Mouse (Mus musculus) embryonic facial prominence, embryonic 10.5 days (tissue): Measurements from ENCODE around the gene Bpnt1. TPM values are rescaled to one million over a fixed set of nuclear protein-coding genes. Genes with fewer than 3 reads are reported as not detected.

Experiments
- DNase-seq: peaks from one replicate; pipeline ENCODE4 v3.0.0-alpha.2; 2017; ENCODE audit warnings: low spot score
- H3K27ac ChIP-seq: fragments of 300-500 bp; sonication (generic); replicated peaks from 2 replicates; pipeline ENCODE4 v1.5.1; 2016; ENCODE audit warnings: mild to moderate bottlenecking
- H3K27me3 ChIP-seq: fragments of 300-500 bp; sonication (generic); replicated peaks from 2 replicates; pipeline ENCODE4 v1.6.1; 2016; ENCODE audit warnings: low read depth, mild to moderate bottlenecking; ENCODE audit not compliant: poor library complexity, severe bottlenecking
- H3K36me3 ChIP-seq: fragments of 300-500 bp; sonication (generic); replicated peaks from 2 replicates; pipeline ENCODE4 v1.6.1; 2016; ENCODE audit warnings: mild to moderate bottlenecking, moderate library complexity
- H3K4me1 ChIP-seq: fragments of 300-500 bp; sonication (generic); 2 replicates; pipeline ENCODE4 v1.6.1; 2016
- H3K4me3 ChIP-seq: fragments of 300-500 bp; sonication (generic); 2 replicates; pipeline ENCODE4 v1.5.1; 2016; ENCODE audit warnings: mild to moderate bottlenecking, moderate library complexity
- H3K9me3 ChIP-seq: fragments of 300-500 bp; sonication (generic); 2 replicates; pipeline ENCODE4 v1.6.1; 2016; ENCODE audit warnings: mild to moderate bottlenecking
- WGBS: fragments of 180-500 bp; shearing (Covaris S2); methylation state at CpG from one replicate; pipeline ENCODE4 v1.1.7; 2016; 5-methylcytosine and 5-hydroxymethylcytosine counted together
- microRNA counts: library from miRNA; unstranded; fragments of <30 nt; microRNA quantifications from one replicate; lab custom pipeline; 2017
- microRNA-seq: library from miRNA; unstranded; fragments of <30 nt; microRNA quantifications from one replicate; pipeline ENCODE4, GENCODE M21; 2017
- polyA plus RNA-seq: library from polyadenylated mRNA; unstranded; fragments of >200 nt; fragmentation: Nextera tagmentation; extraction: Ambion mirVana; gene quantifications from 2 replicates; pipeline ENCODE4 v1.2.1, GENCODE M21; 2016

Bpnt1 gene
- polyA plus RNA-seq, 1 experiment from 2014 or later, result 32.1 TPM

DNA sequence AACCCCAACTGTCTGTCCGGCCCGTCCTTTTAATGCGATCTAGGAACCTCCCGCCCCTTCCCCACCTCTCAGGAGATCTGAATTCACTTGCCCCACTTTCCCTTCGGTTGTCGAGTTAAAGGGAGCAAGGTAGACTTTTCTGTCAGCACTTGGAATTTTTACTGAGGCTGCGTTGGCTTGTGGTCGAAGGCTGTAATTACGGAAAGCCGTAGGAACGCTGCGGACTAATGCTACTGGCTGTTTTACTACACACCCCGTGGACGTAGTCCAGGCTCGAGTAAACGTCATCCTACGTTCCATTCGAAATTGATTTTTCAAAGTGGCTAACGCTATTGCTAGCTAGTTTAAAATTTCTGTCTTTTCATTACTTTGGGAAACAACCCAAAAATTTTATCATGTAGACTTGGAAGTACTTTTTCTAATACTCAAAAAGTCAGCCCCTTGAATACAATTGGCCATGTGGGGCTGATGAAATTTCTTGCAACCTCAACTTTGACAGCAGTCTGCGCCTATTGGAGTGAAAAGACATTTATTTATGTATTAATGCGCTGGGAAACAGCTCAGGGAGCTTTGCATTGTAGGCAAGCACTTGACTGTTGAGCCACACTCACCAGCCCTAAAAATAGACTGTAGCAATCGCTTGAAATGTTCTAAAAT lies 31.7 kb downstream of the Bpnt1 start:
- Histone ChIP-seq H3K36me3 (peaks cover 25% of the 10 kb centered on the region), H3K27me3 (no peaks in the 10 kb centered on the region), H3K27ac (peak overlapping the region; percentile 93), H3K4me1 (peaks cover 27% of the 10 kb centered on the region), H3K4me3 (peak overlapping the region; percentile 100), H3K9me3 (no peaks in the 10 kb centered on the region)
- peak; percentile 62 for DNase-seq
- 6% methylated on average over 22 of the region's 22 CpGs for WGBS

DNA sequence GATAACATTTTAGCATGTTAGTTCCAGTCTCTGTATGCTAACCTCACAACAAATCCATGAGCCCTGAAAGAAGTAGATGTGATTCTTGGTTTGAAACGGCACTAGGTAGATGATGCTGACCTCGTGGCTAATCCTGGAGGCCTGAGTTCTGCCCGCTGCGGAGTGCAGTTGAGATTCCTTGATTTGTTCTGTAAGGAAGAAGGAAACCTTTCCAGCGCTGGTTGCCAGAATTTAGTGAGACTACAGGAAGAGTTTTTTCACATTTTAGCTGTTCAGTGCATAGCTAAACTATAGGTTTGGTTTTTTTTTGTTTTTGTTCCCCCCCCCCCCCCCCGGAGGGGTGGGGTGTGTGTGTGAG lies 32.2 kb downstream of the Bpnt1 start:
- no peaks in the 10 kb centered on the region for H3K9me3 ChIP-seq
- no peak for DNase-seq
- peaks cover 26% of the 10 kb centered on the region for H3K36me3 ChIP-seq
- peak overlapping the region; percentile 100 for H3K4me3 ChIP-seq
- H3K4me1 ChIP-seq, result peaks cover 27% of the 10 kb centered on the region
- H3K27me3 ChIP-seq, result no peaks in the 10 kb centered on the region
- 51% methylated on average over 6 of the region's 6 CpGs for WGBS
- H3K27ac ChIP-seq, result peak overlapping the region; percentile 93; the same call in 1 of the 2 replicates

DNA sequence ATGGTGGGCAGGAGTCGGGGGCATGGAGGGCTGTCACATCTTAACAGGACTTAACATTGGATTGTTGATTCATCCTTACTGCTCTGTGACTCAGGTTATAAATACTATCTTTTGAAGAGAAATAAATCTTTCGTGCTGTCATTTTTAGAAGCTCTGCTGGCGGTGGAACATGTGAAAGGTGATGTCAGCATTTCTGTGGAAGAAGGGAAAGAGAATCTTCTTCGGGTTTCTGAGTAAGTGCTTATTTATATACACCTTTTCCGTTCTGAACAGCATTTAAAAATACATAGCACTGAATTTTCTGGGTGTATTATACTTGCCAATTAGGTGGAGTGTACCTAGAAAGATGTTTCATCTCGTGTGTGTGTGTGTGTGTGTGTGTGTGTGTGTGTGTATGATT lies 35.4 kb downstream of the Bpnt1 start:
- H3K27ac ChIP-seq, result no peak overlapping the region
- 91% methylated on average over 6 of the region's 6 CpGs for WGBS
- no peaks in the 10 kb centered on the region for H3K27me3 ChIP-seq
- DNase-seq, result no peak
- H3K4me3 ChIP-seq, result no peak overlapping the region
- H3K4me1 ChIP-seq, result peaks cover 19% of the 10 kb centered on the region
- H3K9me3 ChIP-seq, result no peaks in the 10 kb centered on the region
- peaks cover 51% of the 10 kb centered on the region for H3K36me3 ChIP-seq

DNA sequence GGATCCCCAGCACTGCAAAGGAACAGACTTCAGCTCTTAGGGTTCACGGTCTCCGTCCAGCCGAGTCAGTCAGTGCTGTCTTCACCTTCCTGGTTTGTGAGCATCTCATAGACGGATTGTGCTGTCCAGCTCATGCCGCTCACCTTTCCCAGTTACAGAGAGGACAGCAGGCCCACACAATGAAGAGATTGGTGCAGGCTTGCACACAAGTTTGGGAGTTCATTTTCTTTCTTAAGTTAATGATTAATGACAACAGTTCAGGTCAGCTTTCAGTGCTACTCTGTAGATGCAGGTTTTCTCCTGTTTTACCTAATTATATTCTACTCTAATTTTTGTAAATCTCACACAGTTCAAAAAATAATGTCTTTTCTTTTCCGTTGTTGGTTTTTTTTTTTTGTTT lies 38.0 kb downstream of the Bpnt1 start:
- no peaks in the 10 kb centered on the region for H3K9me3 ChIP-seq
- no peak for DNase-seq
- peaks cover 6% of the 10 kb centered on the region for H3K4me1 ChIP-seq
- H3K27me3 ChIP-seq, result no peaks in the 10 kb centered on the region
- H3K27ac ChIP-seq, result no peak overlapping the region
- H3K4me3 ChIP-seq, result no peak overlapping the region
- peaks cover 77% of the 10 kb centered on the region for H3K36me3 ChIP-seq
- 94% methylated on average over 6 of the region's 6 CpGs for WGBS

DNA sequence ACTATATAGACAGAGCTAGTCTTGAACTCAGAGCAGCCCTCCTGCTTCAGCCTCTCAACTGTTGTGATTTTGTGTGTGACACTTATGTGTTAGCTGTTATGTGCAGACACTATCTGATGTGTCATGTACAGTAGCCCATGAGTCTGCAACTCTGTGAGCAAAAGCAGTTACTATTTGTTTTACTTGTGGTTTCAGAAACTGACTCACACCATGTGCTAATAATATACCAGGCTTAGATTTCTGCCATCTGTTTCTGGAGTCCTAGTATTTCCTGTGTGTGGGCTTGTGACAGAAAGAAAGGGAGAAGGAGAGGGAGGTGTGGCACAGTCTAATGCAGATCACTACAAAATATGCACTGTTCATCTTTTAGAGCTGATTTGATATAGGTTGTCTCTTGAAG lies 44.4 kb downstream of the Bpnt1 start:
- Histone ChIP-seq H3K27me3 (no peaks in the 10 kb centered on the region), H3K36me3 (peaks cover 99% of the 10 kb centered on the region), H3K9me3 (no peaks in the 10 kb centered on the region), H3K27ac (no peak overlapping the region), H3K4me1 (no peaks in the 10 kb centered on the region), H3K4me3 (no peak overlapping the region)
- no peak for DNase-seq

DNA sequence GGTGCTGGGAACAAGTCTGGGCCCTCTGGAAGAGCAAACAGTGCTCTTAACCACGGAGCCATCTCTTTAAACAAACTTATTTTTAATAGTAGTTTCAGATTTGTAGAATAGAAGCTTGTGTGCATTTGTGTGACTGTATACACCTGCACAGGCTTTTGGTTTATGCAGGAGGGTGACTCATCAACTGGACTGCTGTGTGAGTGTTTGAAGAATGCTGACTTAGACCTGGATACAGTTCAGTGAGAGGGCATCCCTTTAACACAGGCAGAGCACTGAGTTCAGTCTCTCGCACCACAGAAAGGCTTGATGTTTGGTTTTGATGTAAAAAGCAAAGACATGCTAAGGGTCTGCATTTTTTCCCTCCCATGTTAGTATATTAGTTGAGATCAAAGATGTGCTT lies 45.5 kb downstream of the Bpnt1 start:
- WGBS, result 94% methylated on average over 2 of the region's 2 CpGs
- H3K27ac ChIP-seq, result no peak overlapping the region
- H3K4me1 ChIP-seq, result no peaks in the 10 kb centered on the region
- H3K27me3 ChIP-seq, result no peaks in the 10 kb centered on the region
- no peaks in the 10 kb centered on the region for H3K9me3 ChIP-seq
- DNase-seq, result no peak
- peaks cover 99% of the 10 kb centered on the region for H3K36me3 ChIP-seq
- H3K4me3 ChIP-seq, result no peak overlapping the region

DNA sequence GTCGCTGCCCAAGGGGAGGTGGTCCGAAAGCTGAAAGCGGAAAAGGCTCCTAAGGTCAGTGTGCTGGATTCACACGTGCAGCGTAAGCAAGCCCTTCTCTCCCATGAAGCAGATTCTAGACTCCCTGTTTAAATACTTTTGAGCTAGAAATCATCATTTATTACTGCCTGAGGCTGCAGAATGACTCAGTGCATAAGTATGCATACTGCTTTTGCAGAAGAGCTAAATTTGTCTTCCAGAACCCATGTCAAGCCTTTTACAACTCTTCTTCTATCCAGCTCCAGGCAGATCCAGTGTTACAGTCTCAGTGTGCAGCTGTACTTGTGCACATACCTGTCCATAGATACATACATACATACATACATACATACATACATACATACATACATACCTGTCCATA lies 69.7 kb downstream of the Bpnt1 start:
- H3K9me3 ChIP-seq, result no peaks in the 10 kb centered on the region
- 92% methylated on average over 5 of the region's 5 CpGs for WGBS

DNA sequence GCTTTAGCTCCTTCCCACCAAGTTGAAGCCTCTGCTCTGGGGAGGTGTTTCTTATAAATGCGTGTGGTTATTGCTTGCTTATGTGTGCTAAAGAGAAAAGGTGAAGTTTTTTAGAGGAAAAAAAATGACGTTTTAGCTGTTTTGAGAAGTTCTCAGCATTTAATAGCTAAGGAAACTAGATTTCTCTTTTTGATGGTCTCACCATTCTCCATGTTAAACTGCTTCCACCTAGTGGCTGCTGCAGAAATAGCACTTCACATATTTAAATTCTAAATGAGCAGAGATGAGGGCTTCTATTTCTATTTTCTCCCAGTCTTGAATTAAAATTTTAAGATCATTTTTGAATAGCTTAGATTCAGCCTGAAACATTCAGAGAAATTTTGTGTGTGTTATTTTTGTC lies 72.1 kb downstream of the Bpnt1 start:
- Histone ChIP-seq H3K4me1 (no peaks in the 10 kb centered on the region), H3K36me3 (peaks cover 91% of the 10 kb centered on the region), H3K27me3 (no peaks in the 10 kb centered on the region), H3K9me3 (no peaks in the 10 kb centered on the region), H3K4me3 (no peak overlapping the region), H3K27ac (no peak overlapping the region)
- no peak for DNase-seq
- 49% methylated on average over 2 of the region's 2 CpGs for WGBS

More for the DNA sequence above, 69.7 kb downstream of the Bpnt1 start:
- Histone ChIP-seq H3K4me3 (no peak overlapping the region), H3K27ac (no peak overlapping the region), H3K4me1 (no peaks in the 10 kb centered on the region), H3K36me3 (peaks cover 91% of the 10 kb centered on the region), H3K27me3 (no peaks in the 10 kb centered on the region)
- DNase-seq, result no peak

DNA sequence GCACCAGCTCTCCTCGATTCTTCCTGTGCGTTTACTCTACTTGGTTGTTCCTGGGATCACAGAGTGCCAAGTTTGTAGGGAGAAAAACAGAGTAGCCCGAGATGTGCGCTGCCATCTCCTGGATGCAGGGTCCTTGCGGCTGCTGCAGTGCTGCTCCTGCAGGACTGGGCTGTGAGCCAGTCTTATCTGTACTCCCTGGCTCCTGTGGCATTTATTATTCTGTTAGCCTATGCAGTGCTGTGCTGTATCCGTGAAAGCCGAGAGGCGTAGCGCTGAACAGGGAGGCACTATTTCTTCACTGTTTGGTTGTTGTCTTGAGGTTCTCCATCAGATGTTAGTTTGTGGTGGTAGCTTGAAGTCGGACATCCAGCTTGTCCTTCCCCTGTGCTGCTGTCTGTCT lies 74.0 kb downstream of the Bpnt1 start:
- Histone ChIP-seq H3K9me3 (no peaks in the 10 kb centered on the region), H3K4me3 (no peak overlapping the region), H3K27me3 (no peaks in the 10 kb centered on the region), H3K36me3 (peaks cover 94% of the 10 kb centered on the region), H3K27ac (no peak overlapping the region), H3K4me1 (no peaks in the 10 kb centered on the region)
- DNase-seq, result no peak
- 94% methylated on average over 10 of the region's 10 CpGs for WGBS

MicroRNAs within 50 kb of the gene (microRNA counts, 519-probe panel; counts per million panel counts)
- 188 counts per million, percentile 57 among the panel's probes with 10 or more counts for microRNA mmu-miR-194 (lab: Ali Mortazavi, UCI)

Small RNAs within 50 kb of the gene (microRNA-seq; reads per million reads assigned to microRNA genes)
- gene Mir194-1 (0.91 reads per million), gene Mir215 (2.1 reads per million)

Other genes starting within 250 kb of the Bpnt1 start
- gene Rab3gap2, start 128.0 kb upstream of the Bpnt1 start, polyA plus RNA-seq, result 20.6 and 21.3 TPM in 2 replicates
- gene Iars2, start 2.8 kb upstream of the Bpnt1 start, polyA plus RNA-seq, result 25.0 and 26.9 TPM in 2 replicates
- 153 TPM in 2 replicates for gene Eprs, start 30.9 kb downstream of the Bpnt1 start, polyA plus RNA-seq
- 1.0 and 1.2 TPM in 2 replicates for gene Slc30a10, start 122.7 kb downstream of the Bpnt1 start, polyA plus RNA-seq